Mouse (Mus musculus): ENCODE results near the gene Clk4.

DNA sequence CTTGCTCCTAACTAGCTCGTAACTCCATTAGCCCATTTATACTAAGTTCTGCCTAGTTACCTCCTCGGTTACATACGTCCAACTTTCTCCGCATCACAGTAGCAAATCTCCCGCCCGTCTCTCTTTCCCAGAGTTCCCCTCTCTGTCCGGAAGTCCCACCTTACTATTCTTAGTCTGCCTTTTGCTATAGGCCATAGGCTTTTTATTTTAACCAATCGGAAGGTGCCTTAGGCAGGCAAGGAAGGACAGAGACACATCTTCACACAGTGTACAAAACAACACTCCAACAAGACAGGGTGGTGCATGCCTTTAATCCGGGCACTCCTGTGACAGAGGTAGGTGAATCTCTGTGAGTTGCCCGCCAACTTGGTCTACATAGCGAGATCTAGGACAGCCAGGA lies 41.2 kb upstream of the Clk4 start, which contains the start of gene Gm12569:
- no peak for TF ChIP-seq CTCF (conservative IDR thresholded peaks at IDR 0.05; ENCODE audit: low read length)
- TF ChIP-seq POU5F1 (IDR thresholded peaks at IDR 0.05; ENCODE audit: borderline replicate concordance, low read length) = no peak

Data from E14TG2a.4 (cell line).